Mouse (Mus musculus) forebrain, embryonic 14.5 days (tissue): Measurements from ENCODE around the gene Tmem29. TPM values are rescaled to one million over a fixed set of nuclear protein-coding genes. Genes with fewer than 3 reads are reported as not detected.

ENCODE experiments used
- polyA plus RNA-seq: library from polyadenylated mRNA; unstranded; fragments of >200 nt; fragmentation: Nextera tagmentation; extraction: Ambion mirVana; gene quantifications from 2 replicates; pipeline ENCODE4 v1.2.1, GENCODE M21; 2014

The Tmem29 gene
- polyA plus RNA-seq, 1 experiment from 2014 or later: 61.0 TPM

Other genes starting within 250 kb of the Tmem29 start
- gene Alas2, start 88.2 kb upstream of the Tmem29 start, polyA plus RNA-seq: 23.5 and 43.2 TPM in 2 replicates
- 5.6 and 6.0 TPM in 2 replicates for gene Pfkfb1, start 129.1 kb upstream of the Tmem29 start, polyA plus RNA-seq
- gene Apex2, start 130.7 kb upstream of the Tmem29 start, polyA plus RNA-seq: 21.5 and 24.1 TPM in 2 replicates
- gene Tro, start 198.4 kb upstream of the Tmem29 start, polyA plus RNA-seq: 61.9 and 75.7 TPM in 2 replicates